Mouse (Mus musculus): ENCODE results near the gene Bdh2.

DNA sequence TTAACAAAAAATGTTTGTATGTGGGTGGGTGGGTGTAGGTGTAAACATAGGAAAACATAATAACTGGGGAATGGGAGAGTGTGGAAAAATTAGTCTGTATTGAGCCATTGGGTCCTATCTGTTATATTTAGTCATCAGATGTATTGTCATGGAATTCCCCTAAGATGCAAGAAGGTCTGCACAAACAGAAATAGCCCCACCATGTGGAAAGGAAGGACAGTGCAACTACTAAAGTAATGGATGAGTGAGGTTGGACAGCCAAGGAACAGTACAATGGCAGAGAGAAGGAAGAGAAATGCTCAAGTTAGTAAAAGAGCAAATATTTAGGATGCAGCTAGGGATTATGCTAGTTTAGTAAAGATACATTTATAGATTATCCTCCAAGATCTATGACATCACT, 35.3 kb upstream of the Bdh2 start:
- TF ChIP-seq JUND (IDR thresholded peaks at IDR 0.05; ENCODE audit: low read depth, low read length) (no peak), GATA1 (IDR thresholded peaks at IDR 0.05; ENCODE audit: low read depth, low read length) (no peak), POLR2A (IDR thresholded peaks at IDR 0.05; ENCODE audit: control insufficient read depth in 1 of 2, insufficient read depth in 1 of 2, low read depth in 1 of 2, low read length in 2 of 2, poor library complexity in 1 of 2) (no peak), POLR2AphosphoS2 (IDR thresholded peaks at IDR 0.05; ENCODE audit: low read length) (no peak), CTCF (IDR thresholded peaks at IDR 0.05 in 2 of 3, conservative IDR thresholded peaks at IDR 0.05 in 1 of 3; ENCODE audit: control insufficient read depth in 1 of 3, insufficient read depth in 1 of 3, low read depth in 2 of 3, low read length in 3 of 3, poor library complexity in 1 of 3, severe bottlenecking in 1 of 3) (peak in 2 of 3 experiments; percentile 50 to 59; a peak in 4 of 6 replicates), NRF1 (IDR thresholded peaks at IDR 0.05; ENCODE audit: insufficient read depth, low read depth, low read length, poor library complexity, severe bottlenecking) (no peak), EP300 (IDR thresholded peaks at IDR 0.05; ENCODE audit: low read depth in 1 of 2, low read length in 2 of 2) (no peak), ZC3H11A (IDR thresholded peaks at IDR 0.05; ENCODE audit: low read depth, low read length) (no peak), BHLHE40 (IDR thresholded peaks at IDR 0.05; ENCODE audit: borderline replicate concordance, low read depth, low read length) (no peak), CHD2 (IDR thresholded peaks at IDR 0.05; ENCODE audit: low read length) (no peak)
